Mouse (Mus musculus): Measurements from ENCODE around the gene Ctrc. TPM values are rescaled to one million over a fixed set of nuclear protein-coding genes. Genes with fewer than 3 reads are reported as not detected.
"Not testable (repeated sequence)": the region's sequence is repeated elsewhere in the genome, so short reads cannot be mapped to it uniquely, and the experiment has no call there.

Ctrc gene
- polyA plus RNA-seq, 1 experiment from 2014 or later = not detected

GRCm38 (mm10) chr4:141791486-141791885, 54.7 kb downstream of the Ctrc start:
- Histone ChIP-seq H3K27me3 (no peaks in the 10 kb centered on the region), H3K36me3 (0 out of 2 replicates have a peak, but pooled peaks cover 6% of the 10 kb centered on the region), H3K9ac (no peak overlapping the region), H3K4me1 (peaks cover 21% of the 10 kb centered on the region), H3K4me3 (no peak overlapping the region), H3K9me3 (replicated peaks) (no peaks in the 10 kb centered on the region), H3K27ac (no peak overlapping the region), H3K4me2 (replicated peaks) (no peak overlapping the region)
- WGBS = 84% methylated on average over 7 of the region's 7 CpGs
- no peak for ATAC-seq (ENCODE audit: low FRiP score)

GRCm38 (mm10) chr4:141790524-141790990, 55.6 kb downstream of the Ctrc start, which contains the start of gene Dnajc16:
Gene Dnajc16 (minus strand): TSS chr4:141790931.
- Histone ChIP-seq H3K9ac (peak within 1 kb of the TSS; percentile 97), H3K4me2 (replicated peaks) (peak within 1 kb of the TSS; percentile 86), H3K27me3 (no peaks in the 10 kb centered on the region), H3K4me3 (peak within 1 kb of the TSS; percentile 95), H3K27ac (peak within 1 kb of the TSS; percentile 81), H3K36me3 (peaks cover 9% of the 10 kb centered on the region; the same call in 1 of the 2 replicates), H3K9me3 (replicated peaks) (no peaks in the 10 kb centered on the region), H3K4me1 (peaks cover 19% of the 10 kb centered on the region)
- peak; percentile 91 for ATAC-seq (ENCODE audit: low FRiP score)
- under 1% methylated on average over 42 of the region's 42 CpGs for WGBS

DNA sequence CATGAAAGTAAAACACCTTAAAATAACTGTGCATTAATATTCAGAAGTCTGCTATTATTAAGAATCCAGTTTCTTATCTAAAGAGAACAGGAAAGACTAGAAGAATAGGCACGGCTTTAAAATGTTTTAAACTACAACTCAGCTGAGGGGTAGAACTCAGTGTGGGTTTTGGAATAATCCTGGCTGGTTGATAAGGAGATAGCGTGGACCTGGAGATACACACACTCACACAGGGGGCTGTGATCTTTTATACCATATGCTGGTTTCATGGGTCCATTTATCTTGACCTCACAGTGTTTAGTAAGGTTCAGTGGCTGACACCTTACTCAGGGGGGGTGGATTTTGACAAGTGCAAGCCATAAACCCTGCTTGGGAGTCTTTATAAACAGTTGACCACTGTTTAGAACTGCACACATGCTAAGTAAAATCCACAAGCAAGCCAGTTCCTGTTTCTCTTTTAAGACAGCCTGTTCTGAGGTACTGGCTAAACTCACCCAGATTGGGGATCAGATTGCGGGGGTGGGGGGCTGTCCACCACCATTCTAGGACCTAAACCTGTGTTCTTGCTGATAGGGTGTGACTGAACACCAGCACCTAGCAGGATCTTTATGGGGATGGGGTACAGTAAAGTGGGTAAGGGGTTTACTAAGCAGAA, 56.5 kb downstream of the Ctrc start:
- H3K4me3 ChIP-seq = peak overlapping the region; percentile 95
- no peaks in the 10 kb centered on the region for H3K27me3 ChIP-seq
- H3K4me2 ChIP-seq (replicated peaks) = peak overlapping the region; percentile 86
- H3K36me3 ChIP-seq = peaks cover 16% of the 10 kb centered on the region; the same call in 1 of the 2 replicates
- ATAC-seq (ENCODE audit: low FRiP score) = no peak
- no peak overlapping the region for H3K27ac ChIP-seq
- 53% methylated on average over 3 of the region's 3 CpGs for WGBS
- H3K9me3 ChIP-seq (replicated peaks) = no peaks in the 10 kb centered on the region
- H3K4me1 ChIP-seq = peaks cover 12% of the 10 kb centered on the region
- peak overlapping the region; percentile 97 for H3K9ac ChIP-seq

- Histone ChIP-seq H3K27ac (no peak overlapping the region), H3K9ac (no peak overlapping the region), H3K36me3 (peaks cover 38% of the 10 kb centered on the region), H3K4me2 (replicated peaks) (no peak overlapping the region), H3K27me3 (no peaks in the 10 kb centered on the region), H3K4me1 (peaks cover 9% of the 10 kb centered on the region), H3K4me3 (no peak overlapping the region), H3K9me3 (replicated peaks) (no peaks in the 10 kb centered on the region)
- ATAC-seq (ENCODE audit: low FRiP score) = no peak
- 91% methylated on average over 7 of the region's 7 CpGs for WGBS
Measured at GRCm38 (mm10) chr4:141787462-141787861, 58.7 kb downstream of the Ctrc start.

GRCm38 (mm10) chr4:141787046-141787445, 59.1 kb downstream of the Ctrc start:
- H3K4me2 ChIP-seq (replicated peaks) = no peak overlapping the region
- H3K4me3 ChIP-seq = no peak overlapping the region
- no peak overlapping the region for H3K27ac ChIP-seq
- ATAC-seq (ENCODE audit: low FRiP score) = no peak
- WGBS = 82% methylated on average over 6 of the region's 6 CpGs
- H3K27me3 ChIP-seq = no peaks in the 10 kb centered on the region
- no peaks in the 10 kb centered on the region for H3K9me3 ChIP-seq (replicated peaks)
- H3K36me3 ChIP-seq = peaks cover 42% of the 10 kb centered on the region
- H3K9ac ChIP-seq = no peak overlapping the region
- peaks cover 9% of the 10 kb centered on the region for H3K4me1 ChIP-seq

DNA sequence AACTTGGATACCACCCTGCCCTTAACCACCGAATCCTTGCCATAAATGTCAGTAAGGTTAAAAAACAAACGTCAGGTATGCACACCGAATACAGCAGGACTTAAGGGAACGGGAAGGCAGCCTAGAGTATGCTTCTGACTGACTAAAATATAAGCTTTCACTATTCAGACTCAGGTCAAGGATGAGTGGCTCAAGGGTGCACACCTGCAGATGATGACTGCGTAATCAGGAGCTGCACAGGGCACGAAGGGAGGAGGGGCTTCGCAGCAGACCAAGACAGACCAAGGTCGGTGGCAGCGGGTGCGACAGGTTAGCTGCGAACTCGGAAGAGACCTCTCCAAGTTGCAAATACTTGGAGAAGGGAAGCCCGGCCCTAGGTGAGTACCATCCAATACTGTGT, 60.0 kb downstream of the Ctrc start:
- Histone ChIP-seq H3K27ac (no peak overlapping the region), H3K9me3 (replicated peaks) (no peaks in the 10 kb centered on the region), H3K4me3 (no peak overlapping the region), H3K4me2 (replicated peaks) (no peak overlapping the region), H3K9ac (no peak overlapping the region), H3K27me3 (no peaks in the 10 kb centered on the region), H3K36me3 (peaks cover 51% of the 10 kb centered on the region), H3K4me1 (peaks cover 8% of the 10 kb centered on the region)
- ATAC-seq (ENCODE audit: low FRiP score) = no peak
- 88% methylated on average over 13 of the region's 13 CpGs for WGBS

DNA sequence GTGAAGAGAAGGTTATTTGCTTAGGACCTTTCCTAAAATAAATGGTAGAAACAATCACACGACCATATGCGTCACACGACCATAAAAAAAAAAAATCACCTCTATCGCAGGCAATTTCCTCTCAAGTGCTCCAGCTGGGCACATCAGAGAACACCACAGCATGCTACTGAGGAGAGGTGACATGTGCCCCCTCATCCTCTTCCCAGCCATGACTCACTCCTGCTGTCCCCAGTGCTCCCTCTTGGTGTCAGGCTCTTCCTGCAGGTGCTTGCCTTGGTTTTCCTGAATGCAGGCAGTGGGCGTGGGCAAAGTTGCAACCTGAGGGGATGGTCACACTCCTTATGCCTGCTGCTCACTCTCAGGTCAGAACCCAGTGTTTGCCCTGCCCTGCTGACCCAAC, 61.3 kb downstream of the Ctrc start:
- Histone ChIP-seq H3K4me3 (no peak overlapping the region), H3K27ac (no peak overlapping the region), H3K9ac (no peak overlapping the region), H3K4me2 (replicated peaks) (no peak overlapping the region), H3K36me3 (peaks cover 64% of the 10 kb centered on the region), H3K27me3 (no peaks in the 10 kb centered on the region), H3K9me3 (replicated peaks) (no peaks in the 10 kb centered on the region), H3K4me1 (peaks cover 4% of the 10 kb centered on the region)
- ATAC-seq (ENCODE audit: low FRiP score) = no peak
- whole genome bisulfite sequencing = 89% methylated on average over 5 of the region's 5 CpGs

- H3K4me2 ChIP-seq (replicated peaks) = no peak overlapping the region
- H3K9ac ChIP-seq = no peak overlapping the region
- ATAC-seq (ENCODE audit: low FRiP score) = no peak
- H3K9me3 ChIP-seq (replicated peaks) = no peaks in the 10 kb centered on the region
- H3K36me3 ChIP-seq = peaks cover 88% of the 10 kb centered on the region
- no peak overlapping the region for H3K4me3 ChIP-seq
- no peaks in the 10 kb centered on the region for H3K27me3 ChIP-seq
- 96% methylated on average over 8 of the region's 8 CpGs for WGBS
- no peaks in the 10 kb centered on the region for H3K4me1 ChIP-seq
- H3K27ac ChIP-seq = no peak overlapping the region
Measured at GRCm38 (mm10) chr4:141781201-141781985, 64.8 kb downstream of the Ctrc start.

- Histone ChIP-seq H3K36me3 (peaks cover 91% of the 10 kb centered on the region), H3K9me3 (replicated peaks) (no peaks in the 10 kb centered on the region), H3K27me3 (no peaks in the 10 kb centered on the region), H3K4me1 (no peaks in the 10 kb centered on the region), H3K4me2 (replicated peaks) (no peak overlapping the region), H3K27ac (no peak overlapping the region), H3K4me3 (no peak overlapping the region), H3K9ac (no peak overlapping the region)
- WGBS = 97% methylated on average over 8 of the region's 8 CpGs
- no peak for ATAC-seq (ENCODE audit: low FRiP score)
Measured at GRCm38 (mm10) chr4:141779828-141780227, 66.3 kb downstream of the Ctrc start.

GRCm38 (mm10) chr4:141773019-141773418, 73.1 kb downstream of the Ctrc start:
- H3K4me2 ChIP-seq (replicated peaks); H3K27me3 ChIP-seq; H3K27ac ChIP-seq; ATAC-seq (ENCODE audit: low FRiP score); H3K9me3 ChIP-seq (replicated peaks); H3K4me1 ChIP-seq; H3K4me3 ChIP-seq; H3K9ac ChIP-seq: not testable (repeated sequence)
- peaks cover 89% of the 10 kb centered on the region for H3K36me3 ChIP-seq
- WGBS = 82% methylated on average over 4 of the region's 4 CpGs

DNA sequence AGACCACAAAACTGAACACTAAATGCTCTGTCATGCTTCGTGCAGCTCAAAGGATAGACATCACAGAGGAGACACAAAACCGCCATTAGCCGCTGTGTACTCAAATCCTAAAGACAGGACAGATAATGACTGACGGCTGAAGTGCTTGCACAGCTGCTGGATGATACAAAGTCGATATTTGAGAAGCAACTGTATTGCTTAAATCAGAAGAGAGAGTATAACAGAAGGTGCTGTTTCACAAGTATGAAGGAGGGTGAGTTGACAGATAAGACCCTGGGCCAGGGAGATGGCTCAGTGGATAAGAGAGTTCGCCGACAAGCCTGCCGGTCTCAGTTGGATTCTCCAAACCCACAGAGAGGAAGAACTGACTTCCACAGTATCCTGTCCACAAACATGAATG, 74.3 kb downstream of the Ctrc start:
- WGBS = 93% methylated on average over 8 of the region's 8 CpGs
- peaks cover 95% of the 10 kb centered on the region for H3K36me3 ChIP-seq
- H3K4me2 ChIP-seq (replicated peaks) = no peak overlapping the region
- H3K4me3 ChIP-seq = no peak overlapping the region
- no peaks in the 10 kb centered on the region for H3K27me3 ChIP-seq
- no peak overlapping the region for H3K9ac ChIP-seq
- H3K4me1 ChIP-seq = peaks cover 4% of the 10 kb centered on the region
- no peak for ATAC-seq (ENCODE audit: low FRiP score)
- H3K9me3 ChIP-seq (replicated peaks) = no peaks in the 10 kb centered on the region
- no peak overlapping the region for H3K27ac ChIP-seq

GRCm38 (mm10) chr4:141769501-141770160, 76.5 kb downstream of the Ctrc start:
- Histone ChIP-seq H3K4me1 (peaks cover 4% of the 10 kb centered on the region), H3K27ac (no peak overlapping the region), H3K4me2 (replicated peaks) (no peak overlapping the region), H3K27me3 (no peaks in the 10 kb centered on the region), H3K4me3 (no peak overlapping the region), H3K9me3 (replicated peaks) (no peaks in the 10 kb centered on the region), H3K36me3 (peaks cover 93% of the 10 kb centered on the region), H3K9ac (no peak overlapping the region)
- no peak for ATAC-seq (ENCODE audit: low FRiP score)
- 95% methylated on average over 8 of the region's 8 CpGs for WGBS

Measured in hindbrain, embryonic 12.5 days (tissue).